In the genomic region with DNA sequence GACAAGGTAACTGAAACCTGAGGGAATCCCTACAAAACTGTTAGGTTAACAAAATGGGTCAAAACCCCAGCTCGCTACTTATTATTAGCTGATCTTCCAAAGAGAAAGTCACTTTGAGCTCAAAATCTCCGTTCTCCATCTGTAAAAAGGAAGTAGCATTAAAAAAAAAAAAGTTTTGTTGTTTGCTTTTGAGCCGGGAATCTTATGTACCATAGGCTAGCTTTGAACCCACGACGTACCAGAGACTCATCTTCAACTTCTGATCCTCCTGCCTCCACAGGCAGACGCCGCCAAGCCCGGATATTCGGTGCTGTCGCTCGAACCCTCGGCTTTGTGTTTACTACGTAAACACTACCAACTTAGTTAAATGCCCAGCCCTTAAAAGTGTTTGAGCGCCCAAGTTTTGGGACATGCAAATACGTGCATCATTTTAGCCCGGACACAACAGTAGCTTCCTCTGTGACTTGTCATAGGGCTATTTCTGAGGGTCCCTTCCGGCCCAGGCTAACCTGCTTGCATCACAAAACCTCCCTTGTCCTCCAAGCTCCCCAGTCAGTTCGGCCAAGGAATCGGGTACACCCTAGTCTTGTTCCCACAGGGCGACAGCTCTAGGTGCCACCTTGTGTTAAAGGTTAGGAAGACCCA, we compare ENCODE assay signal across 8 mouse cellular contexts. TPM values are rescaled to one million over a fixed set of nuclear protein-coding genes. Genes with fewer than 3 reads are reported as not detected.
DNase-seq lines count a peak whose midpoint lies in the region; ATAC-seq and TF ChIP-seq lines count a peak whose summit lies in the region.

No protein-coding gene starts in this region.

- peaks cover 9% of the 10 kb centered on the region for H3K36me3 ChIP-seq in heart, embryonic 12.5 days
- H3K36me3 ChIP-seq in C2C12 (ENCODE audit: control insufficient read depth, insufficient read depth) = peaks cover 10% of the 10 kb centered on the region
- peaks cover 30% of the 10 kb centered on the region for H3K36me3 ChIP-seq in forebrain, embryonic 10.5 days (replicated peaks)
- H3K36me3 ChIP-seq in liver, embryonic 11.5 days (ENCODE audit: control insufficient read depth, insufficient read depth, low read length) = peaks cover 6% of the 10 kb centered on the region; the same call in 1 of the 2 replicates

- H3K9ac ChIP-seq in heart, embryonic 12.5 days = peak overlapping the region; percentile 77
- peak overlapping the region; percentile 82 for H3K9ac ChIP-seq in liver, embryonic 11.5 days (ENCODE audit: low read depth, low read length)

- no peaks in the 10 kb centered on the region for H3K9me3 ChIP-seq in heart, embryonic 12.5 days (replicated peaks)
- H3K9me3 ChIP-seq in forebrain, embryonic 10.5 days = no peaks in the 10 kb centered on the region
- no peaks in the 10 kb centered on the region for H3K9me3 ChIP-seq in liver, embryonic 11.5 days (ENCODE audit: control insufficient read depth, low read length)

- H3K4me3 ChIP-seq in heart, embryonic 12.5 days = peak overlapping the region; percentile 61
- H3K4me3 ChIP-seq in C2C12 (ENCODE audit: insufficient read depth, poor library complexity, severe bottlenecking) = peak overlapping the region; percentile 49
- peak overlapping the region; percentile 73 for H3K4me3 ChIP-seq in forebrain, embryonic 10.5 days
- peak overlapping the region; percentile 76 for H3K4me3 ChIP-seq in liver, embryonic 11.5 days (ENCODE audit: low read depth, low read length)

- H3K27me3 ChIP-seq in heart, embryonic 12.5 days (replicated peaks) = no peaks in the 10 kb centered on the region
- H3K27me3 ChIP-seq in C2C12 (ENCODE audit: control insufficient read depth, insufficient read depth, insufficient read length) = no peaks in the 10 kb centered on the region
- no peaks in the 10 kb centered on the region for H3K27me3 ChIP-seq in forebrain, embryonic 10.5 days (ENCODE audit: poor library complexity, severe bottlenecking)
- no peaks in the 10 kb centered on the region for H3K27me3 ChIP-seq in liver, embryonic 11.5 days (replicated peaks; ENCODE audit: control insufficient read depth, insufficient read depth, low read length)

- peaks cover 49% of the 10 kb centered on the region for H3K4me1 ChIP-seq in heart, embryonic 12.5 days (replicated peaks)
- H3K4me1 ChIP-seq in forebrain, embryonic 10.5 days = peaks cover 27% of the 10 kb centered on the region
- H3K4me1 ChIP-seq in liver, embryonic 11.5 days (replicated peaks; ENCODE audit: control insufficient read depth, insufficient read depth, low read length) = peaks cover 7% of the 10 kb centered on the region

- WGBS in heart, embryonic 12.5 days = 6% methylated on average over 20 of the region's 20 CpGs
- 6% methylated on average over 20 of the region's 20 CpGs for WGBS in forebrain, embryonic 10.5 days
- 4% methylated on average over 20 of the region's 20 CpGs for WGBS in liver, embryonic 11.5 days

- no peak for TF ChIP-seq CTCF in C2C12 (IDR thresholded peaks at IDR 0.05; ENCODE audit: control insufficient read depth, insufficient read depth, insufficient read length)

- peak overlapping the region; percentile 93 for H3K4me2 ChIP-seq in heart, embryonic 12.5 days
- H3K4me2 ChIP-seq in liver, embryonic 11.5 days = peak overlapping the region; percentile 84

- peak overlapping the region; percentile 90 for H3K27ac ChIP-seq in heart, embryonic 12.5 days (ENCODE audit: poor library complexity, severe bottlenecking)
- H3K27ac ChIP-seq in forebrain, embryonic 10.5 days = peak overlapping the region; percentile 91
- H3K27ac ChIP-seq in liver, embryonic 11.5 days (ENCODE audit: low read depth, low read length) = peak overlapping the region; percentile 96

- peak overlapping the region; percentile 61 for H3ac ChIP-seq in C2C12 (ENCODE audit: control insufficient read depth, insufficient read length, low read depth)

- ATAC-seq in heart, embryonic 12.5 days (ENCODE audit: insufficient number of reproducible peaks, low FRiP score) = no peak
- no peak; the same call in 1 of the 2 replicates for ATAC-seq in liver, embryonic 11.5 days (replicated peaks; ENCODE audit: low FRiP score)

- H3K79me2 ChIP-seq in C2C12 (ENCODE audit: control insufficient read depth, insufficient read depth) = peaks cover 12% of the 10 kb centered on the region

- DNase-seq in heart, adult 9 months (ENCODE audit: low spot score in 2 of 2) = no peak
- DNase-seq in forebrain, embryonic 10.5 days (ENCODE audit: extremely low spot score, low spot score) = no peak
- DNase-seq in liver, embryonic 11.5 days (ENCODE audit: low spot score) = no peak
- DNase-seq in gastrocnemius, adult 8-10 months (ENCODE audit: low spot score in 2 of 2) = no peak
- DNase-seq in layer of hippocampus, postnatal 14 days (ENCODE audit: low spot score in 2 of 2) = no peak
- no peak for DNase-seq in urinary bladder, adult 2 months (ENCODE audit: low spot score)

- no peaks in the 10 kb centered on the region for H3K79me3 ChIP-seq in C2C12 (ENCODE audit: low read depth)

TF ChIP-seq in C2C12, 6 proteins besides CTCF, POLR2A, EP300 and RAD21:
- no peak for TF ChIP-seq CEBPB (IDR thresholded peaks at IDR 0.05; ENCODE audit: low read depth)
- TF ChIP-seq FOSL1 (IDR thresholded peaks at IDR 0.05; ENCODE audit: insufficient read depth, low read length, poor library complexity, severe bottlenecking) = no peak
- no peak for TF ChIP-seq MYOD1 (IDR thresholded peaks at IDR 0.05; ENCODE audit: control insufficient read depth, insufficient read length, low read depth)
- TF ChIP-seq MYOG (IDR thresholded peaks at IDR 0.05; ENCODE audit: control insufficient read depth, extremely low read depth, insufficient read length) = no peak
- no peak for TF ChIP-seq MAX (IDR thresholded peaks at IDR 0.05)
- no peak for TF ChIP-seq USF1 (IDR thresholded peaks at IDR 0.05; ENCODE audit: low read depth)
TF ChIP-seq in C2C12: peak in this region for 0.

RNA-seq across cellular contexts. Expression of a gene that starts 0.6 kb away (rescaled TPM):
- 11.0 and 14.2 TPM in 2 replicates for polyA plus RNA-seq in heart, embryonic 12.5 days (2016; fragmentation: Nextera tagmentation; extraction: Ambion mirVana)
- polyA plus RNA-seq in C2C12 (2012; fragmentation: generic; extraction: Trizol) = 1.4 TPM
- 36.2 and 39.2 TPM in 2 replicates for polyA plus RNA-seq in forebrain, embryonic 10.5 days (2016; fragmentation: Nextera tagmentation; extraction: Ambion mirVana)
- 20.7 and 23.0 TPM in 2 replicates for polyA plus RNA-seq in liver, embryonic 11.5 days (2014; fragmentation: Nextera tagmentation; extraction: Ambion mirVana)
- total RNA-seq in gastrocnemius, adult 8-10 months (2022) = 1 to 10 TPM in 2 of 4 experiments, under 1 TPM in 2; 0.80 to 1.2 (median 1.0) TPM
- total RNA-seq in layer of hippocampus, postnatal 14 days (2021) = 1 to 10 TPM; 5.0 to 5.8 TPM
- polyA plus RNA-seq in urinary bladder, adult 2 months (2012; rRNA removed) = 4.4 and 5.0 TPM in 2 replicates

RNA-seq across cellular contexts. Expression of a gene that starts 0.7 kb away (rescaled TPM):
- 22.7 and 24.5 TPM in 2 replicates for polyA plus RNA-seq in heart, embryonic 12.5 days (2016; fragmentation: Nextera tagmentation; extraction: Ambion mirVana)
- 13.4 TPM for polyA plus RNA-seq in C2C12 (2012; fragmentation: generic; extraction: Trizol)
- 31.0 TPM in 2 replicates for polyA plus RNA-seq in forebrain, embryonic 10.5 days (2016; fragmentation: Nextera tagmentation; extraction: Ambion mirVana)
- 9.1 and 10.5 TPM in 2 replicates for polyA plus RNA-seq in liver, embryonic 11.5 days (2014; fragmentation: Nextera tagmentation; extraction: Ambion mirVana)
- total RNA-seq in gastrocnemius, adult 8-10 months (2022) = 1 to 10 TPM; 3.3 to 4.9 (median 4.0) TPM
- 10 to 100 TPM; 23.8 to 24.7 TPM for total RNA-seq in layer of hippocampus, postnatal 14 days (2021)
- 12.8 and 13.7 TPM in 2 replicates for polyA plus RNA-seq in urinary bladder, adult 2 months (2012; rRNA removed)

RNA-seq across cellular contexts. Expression of a gene that starts 14.4 kb away (rescaled TPM):
- polyA plus RNA-seq in heart, embryonic 12.5 days (2016; fragmentation: Nextera tagmentation; extraction: Ambion mirVana) = 0.54 and 0.83 TPM in 2 replicates
- polyA plus RNA-seq in C2C12 (2012; fragmentation: generic; extraction: Trizol) = not detected
- polyA plus RNA-seq in forebrain, embryonic 10.5 days (2016; fragmentation: Nextera tagmentation; extraction: Ambion mirVana) = 1.7 and 1.9 TPM in 2 replicates
- 0.27 TPM in 2 replicates for polyA plus RNA-seq in liver, embryonic 11.5 days (2014; fragmentation: Nextera tagmentation; extraction: Ambion mirVana)
- under 1 TPM in 3 of 4 experiments, not detected in 1; 0.12 to 0.29 (median 0.15) TPM for total RNA-seq in gastrocnemius, adult 8-10 months (2022)
- total RNA-seq in layer of hippocampus, postnatal 14 days (2021) = 1 to 10 TPM; 2.9 to 4.0 TPM
- polyA plus RNA-seq in urinary bladder, adult 2 months (2012; rRNA removed) = 0.56 and 0.74 TPM in 2 replicates

RNA-seq across cellular contexts. Expression of a gene that starts 44.0 kb away (rescaled TPM):
- polyA plus RNA-seq in heart, embryonic 12.5 days (2016; fragmentation: Nextera tagmentation; extraction: Ambion mirVana) = 1,366 and 1,429 TPM in 2 replicates
- 5,589 TPM for polyA plus RNA-seq in C2C12 (2012; fragmentation: generic; extraction: Trizol)
- 1,831 and 1,874 TPM in 2 replicates for polyA plus RNA-seq in forebrain, embryonic 10.5 days (2016; fragmentation: Nextera tagmentation; extraction: Ambion mirVana)
- polyA plus RNA-seq in liver, embryonic 11.5 days (2014; fragmentation: Nextera tagmentation; extraction: Ambion mirVana) = 2,286 and 2,478 TPM in 2 replicates
- 100 to 1,000 TPM; 581 to 694 (median 621) TPM for total RNA-seq in gastrocnemius, adult 8-10 months (2022)
- total RNA-seq in layer of hippocampus, postnatal 14 days (2021) = 100 to 1,000 TPM; 500 to 526 TPM
- 2,458 and 3,073 TPM in 2 replicates for polyA plus RNA-seq in urinary bladder, adult 2 months (2012; rRNA removed)
